Mouse (Mus musculus): ENCODE results near the gene Hand1. TPM values are rescaled to one million over a fixed set of nuclear protein-coding genes. Genes with fewer than 3 reads are reported as not detected.
"Not testable (repeated sequence)": the region's sequence is repeated elsewhere in the genome, so short reads cannot be mapped to it uniquely, and the experiment has no call there.

Hand1 gene
- polyA plus RNA-seq, 1 experiment from 2014 or later = 1.6 TPM

- Histone ChIP-seq H3K9ac (ENCODE audit: low read depth, low read length) (no peak overlapping the region), H3K27ac (replicated peaks; ENCODE audit: low read depth, low read length) (no peak overlapping the region), H3K27me3 (replicated peaks; ENCODE audit: control insufficient read depth, insufficient read depth, low read length) (peaks cover under 1% of the 10 kb centered on the region; the same call in 1 of the 2 replicates), H3K36me3 (ENCODE audit: control insufficient read depth, insufficient read depth, low read length) (no peaks in the 10 kb centered on the region), H3K4me1 (ENCODE audit: control insufficient read depth, insufficient read depth, low read length) (no peaks in the 10 kb centered on the region), H3K4me3 (ENCODE audit: low read depth, low read length) (no peak overlapping the region), H3K4me2 (ENCODE audit: low read depth, low read length) (no peak overlapping the region), H3K9me3 (ENCODE audit: control insufficient read depth, low read length) (no peaks in the 10 kb centered on the region)
- DNase-seq (ENCODE audit: low spot score) (no peak), ATAC-seq (ENCODE audit: low read depth) (peak; percentile 55; the same call in 1 of the 2 replicates)
- WGBS = 37% methylated on average over 6 of the region's 6 CpGs
Measured at GRCm38 (mm10) chr11:57853571-57853970, 21.0 kb upstream of the Hand1 start.

GRCm38 (mm10) chr11:57850931-57851330, 18.3 kb upstream of the Hand1 start:
- H3K27me3 ChIP-seq (replicated peaks; ENCODE audit: control insufficient read depth, insufficient read depth, low read length) = peaks cover 8% of the 10 kb centered on the region; the same call in 1 of the 2 replicates
- DNase-seq (ENCODE audit: low spot score) (no peak), ATAC-seq (ENCODE audit: low read depth) (no peak)
- no peak overlapping the region for H3K9ac ChIP-seq (ENCODE audit: low read depth, low read length)
- H3K9me3 ChIP-seq (ENCODE audit: control insufficient read depth, low read length) = no peaks in the 10 kb centered on the region
- no peak overlapping the region for H3K4me3 ChIP-seq (ENCODE audit: low read depth, low read length)
- no peak overlapping the region for H3K4me2 ChIP-seq (ENCODE audit: low read depth, low read length)
- no peak overlapping the region for H3K27ac ChIP-seq (replicated peaks; ENCODE audit: low read depth, low read length)
- H3K4me1 ChIP-seq (ENCODE audit: control insufficient read depth, insufficient read depth, low read length) = no peaks in the 10 kb centered on the region
- WGBS = 35% methylated on average over 3 of the region's 3 CpGs
- no peaks in the 10 kb centered on the region for H3K36me3 ChIP-seq (ENCODE audit: control insufficient read depth, insufficient read depth, low read length)

GRCm38 (mm10) chr11:57850298-57850697, 17.7 kb upstream of the Hand1 start:
- Histone ChIP-seq H3K36me3 (ENCODE audit: control insufficient read depth, insufficient read depth, low read length) (no peaks in the 10 kb centered on the region), H3K4me3 (ENCODE audit: low read depth, low read length) (no peak overlapping the region), H3K4me2 (ENCODE audit: low read depth, low read length) (no peak overlapping the region), H3K27ac (replicated peaks; ENCODE audit: low read depth, low read length) (no peak overlapping the region), H3K4me1 (ENCODE audit: control insufficient read depth, insufficient read depth, low read length) (no peaks in the 10 kb centered on the region), H3K9me3 (ENCODE audit: control insufficient read depth, low read length) (no peaks in the 10 kb centered on the region), H3K9ac (ENCODE audit: low read depth, low read length) (no peak overlapping the region), H3K27me3 (replicated peaks; ENCODE audit: control insufficient read depth, insufficient read depth, low read length) (peaks cover 14% of the 10 kb centered on the region)
- DNase-seq (ENCODE audit: low spot score) = no peak
- WGBS = 51% methylated on average over 7 of the region's 7 CpGs
- ATAC-seq (ENCODE audit: low read depth) = no peak

GRCm38 (mm10) chr11:57847396-57847795, 14.8 kb upstream of the Hand1 start:
- Histone ChIP-seq H3K9me3 (ENCODE audit: control insufficient read depth, low read length) (no peaks in the 10 kb centered on the region), H3K27ac (replicated peaks; ENCODE audit: low read depth, low read length) (no peak overlapping the region), H3K4me3 (ENCODE audit: low read depth, low read length) (no peak overlapping the region), H3K36me3 (ENCODE audit: control insufficient read depth, insufficient read depth, low read length) (no peaks in the 10 kb centered on the region), H3K4me1 (ENCODE audit: control insufficient read depth, insufficient read depth, low read length) (no peaks in the 10 kb centered on the region), H3K9ac (ENCODE audit: low read depth, low read length) (no peak overlapping the region), H3K4me2 (ENCODE audit: low read depth, low read length) (no peak overlapping the region), H3K27me3 (replicated peaks; ENCODE audit: control insufficient read depth, insufficient read depth, low read length) (peaks cover 22% of the 10 kb centered on the region)
- WGBS = 66% methylated on average over 7 of the region's 7 CpGs
- ATAC-seq (ENCODE audit: low read depth) (no peak), DNase-seq (ENCODE audit: low spot score) (no peak)

GRCm38 (mm10) chr11:57846421-57847363, 14.1 kb upstream of the Hand1 start:
- WGBS = 82% methylated on average over 8 of the region's 9 CpGs
- H3K4me3 ChIP-seq (ENCODE audit: low read depth, low read length); DNase-seq (ENCODE audit: low spot score); H3K4me1 ChIP-seq (ENCODE audit: control insufficient read depth, insufficient read depth, low read length); H3K9me3 ChIP-seq (ENCODE audit: control insufficient read depth, low read length); ATAC-seq (ENCODE audit: low read depth); H3K4me2 ChIP-seq (ENCODE audit: low read depth, low read length); H3K27ac ChIP-seq (replicated peaks; ENCODE audit: low read depth, low read length); H3K9ac ChIP-seq (ENCODE audit: low read depth, low read length); H3K36me3 ChIP-seq (ENCODE audit: control insufficient read depth, insufficient read depth, low read length): not testable (repeated sequence)
- peaks cover 28% of the 10 kb centered on the region for H3K27me3 ChIP-seq (replicated peaks; ENCODE audit: control insufficient read depth, insufficient read depth, low read length)

DNA sequence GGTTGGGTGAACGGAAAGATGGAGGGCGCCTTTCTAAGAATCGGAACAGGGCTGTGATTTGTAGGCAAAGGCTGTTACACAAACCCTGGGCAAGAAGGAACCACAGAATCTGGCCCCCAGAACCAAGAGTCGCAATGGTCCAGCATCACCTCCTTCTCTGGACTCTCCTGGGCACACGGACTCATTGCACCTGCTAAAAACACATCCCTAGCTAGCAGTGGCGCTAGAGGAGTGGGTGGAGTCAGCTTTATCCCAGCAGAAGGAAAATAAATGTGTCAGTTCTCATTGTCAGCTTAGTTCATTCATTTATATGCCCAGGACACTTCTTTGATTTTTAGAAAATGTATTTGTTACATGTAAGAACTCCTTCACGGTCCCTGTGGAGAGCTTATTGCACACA, 8.8 kb upstream of the Hand1 start:
- Histone ChIP-seq H3K27ac (replicated peaks; ENCODE audit: low read depth, low read length) (no peak overlapping the region), H3K4me2 (ENCODE audit: low read depth, low read length) (no peak overlapping the region), H3K9me3 (ENCODE audit: control insufficient read depth, low read length) (no peaks in the 10 kb centered on the region), H3K4me1 (ENCODE audit: control insufficient read depth, insufficient read depth, low read length) (no peaks in the 10 kb centered on the region), H3K27me3 (replicated peaks; ENCODE audit: control insufficient read depth, insufficient read depth, low read length) (peaks cover 73% of the 10 kb centered on the region), H3K9ac (ENCODE audit: low read depth, low read length) (no peak overlapping the region), H3K36me3 (ENCODE audit: control insufficient read depth, insufficient read depth, low read length) (no peaks in the 10 kb centered on the region), H3K4me3 (ENCODE audit: low read depth, low read length) (no peak overlapping the region)
- WGBS = 25% methylated on average over 7 of the region's 7 CpGs
- ATAC-seq (ENCODE audit: low read depth) = no peak
- DNase-seq (ENCODE audit: low spot score) = no peak

DNA sequence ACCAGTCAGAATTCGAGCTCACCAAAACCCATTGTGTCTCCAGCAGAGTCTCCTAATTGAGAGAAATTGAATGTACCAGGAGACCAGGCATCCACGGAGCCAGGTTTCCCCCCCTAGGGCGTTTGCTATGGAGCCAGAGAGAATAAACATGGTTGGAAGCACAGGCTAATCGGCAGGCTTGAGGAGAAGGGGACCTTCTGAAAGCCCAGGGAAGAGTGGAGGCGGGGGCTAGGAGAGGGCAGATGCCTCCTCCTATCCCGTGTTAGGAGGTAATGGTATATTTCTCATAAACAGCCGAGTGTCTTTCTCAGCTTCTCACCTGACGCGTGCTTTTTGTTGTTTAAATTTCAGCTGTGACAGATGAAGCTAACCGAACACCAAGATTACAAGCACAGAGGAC, 8.4 kb upstream of the Hand1 start:
- H3K27ac ChIP-seq (replicated peaks; ENCODE audit: low read depth, low read length) = no peak overlapping the region
- ATAC-seq (ENCODE audit: low read depth) = no peak
- no peaks in the 10 kb centered on the region for H3K9me3 ChIP-seq (ENCODE audit: control insufficient read depth, low read length)
- no peaks in the 10 kb centered on the region for H3K4me1 ChIP-seq (ENCODE audit: control insufficient read depth, insufficient read depth, low read length)
- 20% methylated on average over 10 of the region's 10 CpGs for WGBS
- H3K36me3 ChIP-seq (ENCODE audit: control insufficient read depth, insufficient read depth, low read length) = no peaks in the 10 kb centered on the region
- H3K9ac ChIP-seq (ENCODE audit: low read depth, low read length) = no peak overlapping the region
- H3K4me2 ChIP-seq (ENCODE audit: low read depth, low read length) = no peak overlapping the region
- DNase-seq (ENCODE audit: low spot score) = no peak
- H3K4me3 ChIP-seq (ENCODE audit: low read depth, low read length) = no peak overlapping the region
- peaks cover 77% of the 10 kb centered on the region for H3K27me3 ChIP-seq (replicated peaks; ENCODE audit: control insufficient read depth, insufficient read depth, low read length)

DNA sequence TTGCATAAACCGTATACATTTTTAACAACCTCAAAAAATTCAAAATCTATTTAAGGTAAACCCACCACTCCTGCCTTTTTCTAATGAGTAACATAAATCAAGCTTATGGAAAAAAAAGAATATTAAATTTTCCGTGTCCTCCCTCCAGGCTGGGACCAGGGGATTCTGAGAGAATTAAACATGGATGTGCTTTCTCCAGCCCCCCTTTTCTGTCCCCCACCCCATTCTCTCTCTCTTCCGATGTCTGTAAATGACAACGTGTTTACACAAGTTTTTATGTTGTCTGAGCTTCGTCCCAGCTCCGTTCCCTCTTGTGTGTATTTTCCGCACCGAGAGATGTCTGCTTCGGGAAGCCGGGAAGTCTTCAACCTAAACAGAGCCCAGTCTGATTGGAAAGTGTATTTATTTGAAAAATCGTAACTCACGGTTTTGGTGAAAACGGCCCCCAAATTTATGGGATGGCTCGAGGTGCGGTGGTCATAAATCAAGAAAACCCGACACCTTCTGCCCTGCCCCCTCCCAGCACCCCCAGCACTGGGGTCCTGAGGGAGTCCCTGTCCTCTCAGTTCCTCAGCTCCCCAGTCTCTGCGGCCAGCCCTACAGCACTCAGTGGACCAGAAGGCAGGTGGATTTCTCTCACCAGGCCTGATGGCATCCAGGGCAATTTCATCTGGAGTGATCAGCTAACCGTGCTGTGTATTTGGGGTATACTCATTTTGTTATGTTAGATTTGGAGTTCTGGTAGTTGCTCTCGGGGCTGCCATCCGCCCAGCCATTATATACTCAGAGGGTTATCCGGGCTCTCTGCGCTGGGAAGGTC, 5.5 kb upstream of the Hand1 start:
- Histone ChIP-seq H3K4me1 (ENCODE audit: control insufficient read depth, insufficient read depth, low read length) (no peaks in the 10 kb centered on the region), H3K4me3 (ENCODE audit: low read depth, low read length) (no peak overlapping the region), H3K36me3 (ENCODE audit: control insufficient read depth, insufficient read depth, low read length) (no peaks in the 10 kb centered on the region), H3K27ac (replicated peaks; ENCODE audit: low read depth, low read length) (no peak overlapping the region), H3K9ac (ENCODE audit: low read depth, low read length) (no peak overlapping the region), H3K4me2 (ENCODE audit: low read depth, low read length) (no peak overlapping the region), H3K9me3 (ENCODE audit: control insufficient read depth, low read length) (no peaks in the 10 kb centered on the region), H3K27me3 (replicated peaks; ENCODE audit: control insufficient read depth, insufficient read depth, low read length) (peaks cover 97% of the 10 kb centered on the region)
- ATAC-seq (ENCODE audit: low read depth) = no peak
- DNase-seq (ENCODE audit: low spot score) = no peak
- WGBS = 5% methylated on average over 22 of the region's 22 CpGs

Measured in embryonic facial prominence, embryonic 14.5 days (tissue).